Mouse (Mus musculus) kidney, adult 2 months (tissue): ENCODE results near the gene Trpm8.

Experiments used
- CTCF ChIP-seq: fragments of 200-500 bp; conservative IDR thresholded peaks from 2 replicates; pipeline ENCODE4 v1.5.1; 2011; ENCODE audit warnings: low read depth, mild to moderate bottlenecking, control low read depth, low read length, moderate library complexity, mixed read lengths; ENCODE audit not compliant: insufficient read depth, insufficient read length
- POLR2A ChIP-seq: fragments of 200-500 bp; IDR thresholded peaks from one replicate; pipeline ENCODE4 v1.6.1; 2011; ENCODE audit warnings: low read depth, low read length, control low read depth

GRCm38 (mm10) chr1:88263778-88264177, 13.7 kb upstream of the Trpm8 start:
- no peak for TF ChIP-seq CTCF
- no peak for TF ChIP-seq POLR2A
